Mouse (Mus musculus): ENCODE measurements around the gene Hmg20b. TPM values are rescaled to one million over a fixed set of nuclear protein-coding genes. Genes with fewer than 3 reads are reported as not detected.
A peak's percentile ranks its signal among the peaks of the same experiment; 100 is the strongest.

Gene Hmg20b
- polyA plus RNA-seq, 1 experiment from 2014 or later, result 92.5 TPM

DNA sequence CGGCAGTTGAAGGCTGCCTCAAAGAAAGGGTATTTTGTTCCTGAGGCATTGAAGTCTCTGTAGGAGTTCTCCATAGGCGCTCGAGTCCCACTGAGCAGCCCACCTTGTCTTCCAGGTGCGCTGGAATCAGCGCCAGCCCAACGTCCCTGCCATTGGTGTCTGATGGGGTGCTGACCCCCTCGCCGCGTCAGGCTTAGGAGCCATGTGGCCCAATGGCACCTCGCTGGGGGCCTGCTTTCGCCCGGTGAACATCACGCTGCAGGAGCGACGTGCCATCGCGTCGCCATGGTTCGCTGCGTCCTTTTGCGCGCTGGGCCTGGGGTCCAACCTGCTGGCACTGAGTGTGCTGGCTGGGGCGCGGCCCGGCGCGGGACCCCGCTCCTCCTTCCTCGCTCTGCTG is 18.0 kb downstream of the Hmg20b start:
- WGBS, result 32% methylated on average over 29 of the region's 29 CpGs
- Histone ChIP-seq H3K9me3 (no peaks in the 10 kb centered on the region), H3K36me3 (peaks cover 5% of the 10 kb centered on the region; the same call in 1 of the 2 replicates), H3K27ac (no peak overlapping the region), H3K9ac (peak overlapping the region; percentile 7; the same call in 1 of the 2 replicates), H3K4me1 (peaks cover 71% of the 10 kb centered on the region), H3K4me2 (peak overlapping the region; percentile 39), H3K4me3 (peak overlapping the region; percentile 2; the same call in 1 of the 2 replicates), H3K27me3 (peaks cover 10% of the 10 kb centered on the region; the same call in 1 of the 2 replicates)
- ATAC-seq (ENCODE audit: borderline replicate concordance, extremely low read depth, low FRiP score, low TSS enrichment), result no peak

DNA sequence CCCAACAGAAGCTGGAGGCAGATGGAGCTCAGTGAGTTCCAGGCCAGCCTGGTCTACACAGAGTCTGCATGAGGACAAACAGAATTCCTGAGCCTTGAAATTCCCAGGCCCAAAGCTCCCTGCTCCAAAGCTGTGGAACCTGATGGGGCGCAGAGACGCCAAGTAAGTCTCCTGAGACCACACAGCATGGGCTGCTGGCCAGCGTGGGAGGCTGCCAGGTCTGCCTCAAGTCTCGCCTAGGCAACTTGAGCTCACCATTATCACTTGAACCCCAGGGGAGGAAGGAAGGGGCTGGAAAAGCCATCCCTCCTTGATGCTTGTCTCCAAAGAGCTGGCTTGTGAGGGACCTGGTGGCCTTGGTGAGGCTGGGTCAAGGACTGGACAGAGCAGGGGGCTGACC is 20.3 kb downstream of the Hmg20b start:
- ATAC-seq (ENCODE audit: borderline replicate concordance, extremely low read depth, low FRiP score, low TSS enrichment), result peak; percentile 7; the same call in 1 of the 2 replicates
- Histone ChIP-seq H3K27ac (peak overlapping the region; percentile 93), H3K9me3 (no peaks in the 10 kb centered on the region), H3K36me3 (peaks cover 28% of the 10 kb centered on the region), H3K27me3 (peaks cover 10% of the 10 kb centered on the region; the same call in 1 of the 2 replicates), H3K4me3 (peak overlapping the region; percentile 24), H3K9ac (peak overlapping the region; percentile 36; the same call in 1 of the 2 replicates), H3K4me1 (peaks cover 58% of the 10 kb centered on the region), H3K4me2 (peak overlapping the region; percentile 53)
- 49% methylated on average over 4 of the region's 4 CpGs for WGBS

DNA sequence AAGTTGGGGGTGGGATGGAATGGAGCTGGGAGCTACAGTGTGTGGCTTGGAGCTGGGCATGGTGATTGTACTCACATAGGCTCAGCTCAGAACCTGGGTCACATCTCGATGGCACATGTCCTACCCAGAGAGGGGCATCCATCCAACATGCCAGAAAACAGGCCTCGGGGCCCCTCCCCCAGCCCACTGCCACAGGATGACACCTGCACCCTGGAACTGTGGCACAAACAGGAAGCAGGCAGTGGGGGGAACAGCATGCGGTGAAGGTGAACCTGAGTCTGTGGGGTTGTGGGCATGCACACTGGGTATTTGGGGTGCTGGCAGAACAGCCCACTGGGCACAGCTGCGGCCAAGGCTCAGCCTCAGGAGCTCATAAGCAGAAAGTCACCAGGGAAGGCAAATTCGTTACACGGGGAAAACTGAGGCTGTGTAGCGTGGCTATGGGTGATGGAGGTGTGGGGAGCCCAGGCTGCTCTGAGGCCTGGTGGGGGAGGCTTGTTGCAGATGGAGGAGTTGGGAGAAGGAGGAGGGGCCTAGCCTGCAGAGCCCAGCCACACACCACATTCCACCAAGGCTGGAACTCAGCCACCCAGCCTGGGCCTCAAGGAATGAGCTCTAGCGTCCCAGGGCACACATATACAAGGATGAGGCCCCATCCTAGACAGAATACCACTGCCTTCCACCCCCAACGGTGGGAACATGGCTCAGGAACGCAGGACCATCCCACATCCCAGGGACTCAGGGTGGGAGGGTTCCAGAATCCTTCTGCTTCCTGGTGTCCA is 20.9 kb downstream of the Hmg20b start:
- Histone ChIP-seq H3K27ac (peak overlapping the region; percentile 93), H3K27me3 (peaks cover 10% of the 10 kb centered on the region; the same call in 1 of the 2 replicates), H3K36me3 (peaks cover 34% of the 10 kb centered on the region), H3K9me3 (no peaks in the 10 kb centered on the region), H3K9ac (peak overlapping the region; percentile 36), H3K4me3 (peak overlapping the region; percentile 24), H3K4me1 (peaks cover 52% of the 10 kb centered on the region), H3K4me2 (peak overlapping the region; percentile 53)
- ATAC-seq (ENCODE audit: borderline replicate concordance, extremely low read depth, low FRiP score, low TSS enrichment), result peak; percentile 74
- 37% methylated on average over 10 of the region's 10 CpGs for WGBS

DNA sequence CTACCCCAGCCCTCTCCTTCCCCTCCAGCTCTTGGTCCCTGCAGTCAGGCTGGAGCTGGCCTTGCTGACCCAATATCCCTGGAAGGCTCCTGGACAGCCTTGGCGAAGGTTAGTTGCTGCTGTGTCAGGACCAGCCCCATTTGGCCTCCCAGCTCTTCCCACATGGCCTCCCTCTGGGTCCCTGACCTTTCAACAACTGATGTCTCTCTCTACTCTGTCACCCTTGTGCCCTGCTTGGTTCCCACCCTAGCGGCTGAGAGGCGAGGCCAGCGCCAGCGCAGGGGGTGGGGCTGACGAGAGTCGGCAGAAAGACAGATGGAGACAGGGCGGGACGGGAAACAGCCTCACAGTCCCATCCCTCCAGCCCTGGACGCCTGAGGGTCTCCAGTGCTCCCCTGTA is 21.9 kb downstream of the Hmg20b start, which contains the start of gene Tbxa2r:
TSS of gene Tbxa2r (plus strand) at position 346 of the 400 bp plus-strand sequence.
- peak; percentile 43; the same call in 1 of the 2 replicates for ATAC-seq (ENCODE audit: borderline replicate concordance, extremely low read depth, low FRiP score, low TSS enrichment)
- Histone ChIP-seq H3K4me2 (peak within 1 kb of the TSS; percentile 53), H3K4me1 (peaks cover 49% of the 10 kb centered on the region), H3K4me3 (peak within 1 kb of the TSS; percentile 29), H3K9me3 (no peaks in the 10 kb centered on the region), H3K36me3 (peaks cover 44% of the 10 kb centered on the region), H3K9ac (peak within 1 kb of the TSS; percentile 36), H3K27me3 (peaks cover 10% of the 10 kb centered on the region; the same call in 1 of the 2 replicates), H3K27ac (peak within 1 kb of the TSS; percentile 93)
- WGBS, result 9% methylated on average over 10 of the region's 10 CpGs

DNA sequence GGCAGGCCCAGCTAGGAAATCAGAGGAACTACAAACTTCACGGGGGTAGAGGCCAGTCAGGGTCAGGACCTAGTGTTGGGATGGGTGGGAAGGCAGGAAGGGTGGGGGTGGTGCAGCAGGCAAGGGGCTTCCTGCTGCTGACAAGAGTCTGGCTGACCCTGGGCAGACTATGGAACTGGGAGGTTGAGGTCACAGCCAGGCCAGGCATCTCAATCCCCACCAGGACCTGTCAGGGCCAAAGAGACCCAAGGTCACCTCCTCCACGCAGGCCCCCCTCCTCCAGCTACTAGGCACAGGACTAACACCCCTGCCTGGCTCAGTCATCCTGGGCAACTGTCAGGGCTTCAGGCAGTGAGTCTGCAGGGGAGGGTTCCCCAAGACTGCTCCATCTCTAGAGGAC is 22.3 kb downstream of the Hmg20b start:
- Histone ChIP-seq H3K9ac (no peak overlapping the region), H3K4me1 (peaks cover 49% of the 10 kb centered on the region), H3K27ac (peak overlapping the region; percentile 93), H3K27me3 (peaks cover 8% of the 10 kb centered on the region; the same call in 1 of the 2 replicates), H3K9me3 (no peaks in the 10 kb centered on the region), H3K4me3 (no peak overlapping the region), H3K4me2 (peak overlapping the region; percentile 53; the same call in 1 of the 2 replicates), H3K36me3 (peaks cover 49% of the 10 kb centered on the region)
- 0 out of 2 replicates have a peak, but pooled peaks have one; percentile 3 for ATAC-seq (ENCODE audit: borderline replicate concordance, extremely low read depth, low FRiP score, low TSS enrichment)
- WGBS, result 29% methylated on average over 2 of the region's 2 CpGs

DNA sequence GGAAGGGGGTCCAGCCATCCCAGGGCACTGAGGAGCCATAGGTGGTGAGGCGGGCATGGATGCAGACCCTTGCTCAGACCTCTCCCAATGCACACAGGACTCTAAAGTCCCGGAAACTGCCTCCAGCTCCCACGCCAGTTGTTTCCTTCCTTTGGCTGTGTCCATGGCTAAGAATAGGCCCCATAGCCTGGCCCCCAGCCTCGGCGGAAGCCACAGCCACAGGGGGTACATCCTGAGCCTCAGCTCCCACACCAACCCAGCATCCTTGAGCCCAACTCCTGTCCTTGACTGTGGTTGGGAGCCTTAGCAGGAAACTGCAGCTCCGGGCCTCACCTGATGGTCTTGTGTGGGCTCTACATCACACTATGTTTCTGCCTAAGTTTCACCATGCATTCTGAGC is 23.4 kb downstream of the Hmg20b start:
- 0 out of 2 replicates have a peak overlapping the region, but pooled peaks have one; percentile 7 for H3K4me2 ChIP-seq
- 69% methylated on average over 6 of the region's 6 CpGs for WGBS
- peaks cover 56% of the 10 kb centered on the region for H3K36me3 ChIP-seq
- H3K27me3 ChIP-seq, result no peaks in the 10 kb centered on the region
- no peak overlapping the region for H3K9ac ChIP-seq
- H3K9me3 ChIP-seq, result no peaks in the 10 kb centered on the region
- peaks cover 49% of the 10 kb centered on the region for H3K4me1 ChIP-seq
- H3K27ac ChIP-seq, result peak overlapping the region; percentile 93
- H3K4me3 ChIP-seq, result no peak overlapping the region
- ATAC-seq (ENCODE audit: borderline replicate concordance, extremely low read depth, low FRiP score, low TSS enrichment), result no peak

DNA sequence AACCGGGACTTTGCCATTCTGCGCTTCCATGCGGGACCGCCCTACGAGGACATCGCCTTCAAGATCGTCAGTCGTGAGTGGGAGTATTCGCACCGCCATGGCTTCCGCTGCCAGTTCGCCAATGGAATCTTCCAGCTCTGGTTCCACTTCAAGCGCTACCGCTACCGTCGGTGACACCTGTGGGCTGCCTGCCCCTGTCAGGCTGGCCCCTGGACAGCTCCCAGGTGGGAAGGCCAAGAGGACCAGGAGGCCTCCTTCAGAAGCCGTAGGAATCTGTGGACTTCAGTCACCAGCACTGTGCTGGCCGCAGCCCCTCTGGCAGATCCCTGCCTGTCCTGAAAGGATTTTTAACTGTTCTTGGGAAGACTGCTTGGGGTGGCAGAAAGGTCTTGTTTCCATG is 24.5 kb downstream of the Hmg20b start:
- peaks cover 56% of the 10 kb centered on the region for H3K36me3 ChIP-seq
- no peak overlapping the region for H3K27ac ChIP-seq
- H3K4me1 ChIP-seq, result peaks cover 45% of the 10 kb centered on the region

DNA sequence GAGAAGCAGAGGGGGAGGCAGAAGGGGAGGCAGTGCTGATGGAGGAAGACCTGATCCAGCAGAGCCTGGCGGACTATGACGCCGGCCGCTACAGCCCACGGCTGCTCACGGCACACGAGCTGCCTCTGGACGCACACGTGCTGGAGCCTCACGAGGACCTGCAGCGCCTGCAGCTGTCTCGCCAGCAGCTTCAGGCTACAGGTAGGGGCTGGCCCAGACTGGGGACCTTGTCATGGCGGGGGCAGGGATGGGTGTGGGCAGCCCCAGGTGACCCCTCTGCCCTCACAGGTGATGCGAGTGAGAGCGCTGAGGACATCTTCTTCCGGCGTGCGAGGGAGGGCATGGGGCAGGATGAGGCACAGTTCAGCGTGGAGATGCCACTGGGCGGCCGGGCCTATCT is 25.1 kb downstream of the Hmg20b start:
- Histone ChIP-seq H3K4me1 (peaks cover 39% of the 10 kb centered on the region), H3K36me3 (peaks cover 56% of the 10 kb centered on the region), H3K27ac (no peak overlapping the region)

More for the DNA sequence above, 24.5 kb downstream of the Hmg20b start:
- H3K4me2 ChIP-seq, result no peak overlapping the region
- no peak overlapping the region for H3K4me3 ChIP-seq
- H3K27me3 ChIP-seq, result no peaks in the 10 kb centered on the region
- no peak for ATAC-seq (ENCODE audit: borderline replicate concordance, extremely low read depth, low FRiP score, low TSS enrichment)
- H3K9ac ChIP-seq, result no peak overlapping the region
- WGBS, result 86% methylated on average over 18 of the region's 18 CpGs
- no peaks in the 10 kb centered on the region for H3K9me3 ChIP-seq

DNA sequence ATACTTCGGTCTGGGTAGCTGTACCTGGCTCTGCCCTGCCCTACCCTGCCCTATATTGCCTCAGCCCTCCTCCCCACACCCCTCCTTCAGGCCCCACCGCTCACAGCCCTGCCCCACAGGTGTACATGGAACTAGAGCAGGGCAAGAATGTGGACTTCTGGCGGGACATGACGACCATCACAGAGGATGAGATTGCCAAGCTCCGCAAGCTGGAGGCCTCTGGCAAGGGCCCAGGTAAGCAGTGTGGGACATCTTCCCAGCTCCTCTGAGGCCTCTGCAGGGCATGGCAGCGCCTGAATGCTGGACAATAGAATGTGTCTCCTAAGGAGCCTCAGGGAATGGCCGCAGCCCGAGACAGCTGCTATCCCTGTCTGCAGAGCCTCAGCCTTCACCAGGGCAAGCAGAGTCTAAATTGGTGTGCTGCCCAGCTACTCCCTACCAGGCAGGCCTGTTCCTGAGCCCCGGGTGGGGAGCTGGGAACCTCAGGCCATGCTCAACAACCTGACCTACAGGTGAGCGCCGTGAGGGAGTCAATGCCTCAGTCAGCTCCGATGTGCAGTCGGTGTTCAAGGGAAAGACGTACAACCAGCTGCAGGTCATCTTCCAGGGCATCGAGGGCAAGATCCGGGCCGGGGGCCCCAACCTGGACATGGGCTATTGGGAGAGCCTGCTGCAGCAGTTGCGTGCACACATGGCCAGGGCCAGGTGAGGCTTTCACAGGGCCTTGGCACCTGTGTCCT is 26.3 kb downstream of the Hmg20b start:
- WGBS, result 90% methylated on average over 18 of the region's 18 CpGs
- no peaks in the 10 kb centered on the region for H3K27me3 ChIP-seq
- no peak overlapping the region for H3K4me3 ChIP-seq
- H3K9me3 ChIP-seq, result no peaks in the 10 kb centered on the region
- no peak overlapping the region for H3K27ac ChIP-seq
- peaks cover 56% of the 10 kb centered on the region for H3K36me3 ChIP-seq
- H3K9ac ChIP-seq, result no peak overlapping the region
- H3K4me1 ChIP-seq, result peaks cover 38% of the 10 kb centered on the region
- no peak for ATAC-seq (ENCODE audit: borderline replicate concordance, extremely low read depth, low FRiP score, low TSS enrichment)
- H3K4me2 ChIP-seq, result no peak overlapping the region

More for the DNA sequence above, 25.1 kb downstream of the Hmg20b start:
- no peak for ATAC-seq (ENCODE audit: borderline replicate concordance, extremely low read depth, low FRiP score, low TSS enrichment)
- H3K9ac ChIP-seq, result no peak overlapping the region
- H3K4me2 ChIP-seq, result no peak overlapping the region
- H3K9me3 ChIP-seq, result no peaks in the 10 kb centered on the region
- no peak overlapping the region for H3K4me3 ChIP-seq
- 93% methylated on average over 21 of the region's 21 CpGs for WGBS
- no peaks in the 10 kb centered on the region for H3K27me3 ChIP-seq

DNA sequence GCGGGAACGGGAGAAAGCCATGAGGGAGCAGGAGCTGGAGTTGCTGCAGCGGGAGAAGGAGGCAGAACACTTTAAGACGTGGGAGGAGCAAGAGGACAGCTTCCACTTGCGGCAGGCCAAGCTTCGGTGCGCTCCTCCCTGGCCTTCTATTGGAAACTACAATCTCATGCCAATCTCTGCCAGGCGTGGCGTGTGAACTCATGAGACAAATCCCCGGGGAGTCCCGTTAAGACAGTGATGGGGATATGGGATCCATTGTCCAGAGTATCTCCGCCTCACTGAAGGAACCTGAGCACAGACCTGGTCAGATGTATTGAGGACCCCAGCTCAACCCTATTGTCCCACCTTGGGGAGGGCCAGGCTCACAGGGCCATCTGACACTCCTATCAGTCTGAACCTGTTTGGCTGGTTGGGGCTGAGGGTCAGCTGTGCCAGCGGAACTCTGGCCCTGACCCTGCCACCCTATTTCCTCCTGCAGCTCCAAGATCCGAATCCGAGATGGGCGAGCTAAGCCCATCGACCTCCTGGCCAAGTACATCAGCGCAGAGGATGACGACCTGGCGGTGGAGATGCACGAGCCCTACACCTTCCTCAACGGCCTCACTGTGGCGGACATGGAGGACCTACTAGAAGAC is 27.0 kb downstream of the Hmg20b start:
- Histone ChIP-seq H3K4me1 (peaks cover 38% of the 10 kb centered on the region), H3K4me3 (no peak overlapping the region), H3K27me3 (no peaks in the 10 kb centered on the region), H3K9me3 (no peaks in the 10 kb centered on the region), H3K4me2 (no peak overlapping the region), H3K9ac (no peak overlapping the region), H3K36me3 (peaks cover 56% of the 10 kb centered on the region), H3K27ac (no peak overlapping the region)
- no peak for ATAC-seq (ENCODE audit: borderline replicate concordance, extremely low read depth, low FRiP score, low TSS enrichment)
- WGBS, result 92% methylated on average over 23 of the region's 23 CpGs

DNA sequence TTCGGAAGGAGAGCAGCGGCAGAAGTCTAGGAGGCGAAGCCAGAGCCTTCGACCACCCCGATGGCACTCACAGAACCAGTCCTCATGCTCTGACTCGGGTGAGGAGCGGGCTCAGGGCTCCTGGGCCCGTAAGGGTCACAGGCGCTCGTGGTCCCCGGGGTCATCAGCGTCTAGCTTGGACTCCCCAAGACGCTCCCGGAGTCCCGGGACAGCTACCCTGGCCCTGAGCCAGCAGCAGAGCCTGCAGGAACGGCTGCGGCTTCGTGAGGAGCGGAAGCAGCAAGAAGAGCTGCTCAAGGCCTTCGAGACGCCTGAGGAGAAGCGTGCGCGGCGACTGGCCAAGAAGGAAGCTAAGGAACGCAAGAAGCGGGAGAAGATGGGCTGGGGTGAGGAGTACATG is 27.8 kb downstream of the Hmg20b start:
- Histone ChIP-seq H3K27me3 (no peaks in the 10 kb centered on the region), H3K9me3 (no peaks in the 10 kb centered on the region), H3K27ac (no peak overlapping the region), H3K9ac (peak overlapping the region; percentile 88; the same call in 1 of the 2 replicates), H3K4me3 (no peak overlapping the region; the same call in 1 of the 2 replicates), H3K36me3 (peaks cover 59% of the 10 kb centered on the region), H3K4me2 (peak overlapping the region; percentile 76), H3K4me1 (peaks cover 38% of the 10 kb centered on the region)
- 87% methylated on average over 27 of the region's 27 CpGs for WGBS
- no peak for ATAC-seq (ENCODE audit: borderline replicate concordance, extremely low read depth, low FRiP score, low TSS enrichment)

Data from lung, embryonic 15.5 days (tissue).